Mouse (Mus musculus): ENCODE measurements around the gene Sdhaf3. TPM values are rescaled to one million over a fixed set of nuclear protein-coding genes. Genes with fewer than 3 reads are reported as not detected.

The Sdhaf3 gene
- polyA plus RNA-seq, 1 experiment from 2014 or later, result 5.1 TPM

- no peak overlapping the region for H3K9ac ChIP-seq (ENCODE audit: low read length)
- no peaks in the 10 kb centered on the region for H3K9me3 ChIP-seq (replicated peaks; ENCODE audit: control insufficient read depth, low read length)
- no peaks in the 10 kb centered on the region for H3K36me3 ChIP-seq (ENCODE audit: control insufficient read depth, insufficient read depth, low read length)
- no peak overlapping the region for H3K4me2 ChIP-seq (ENCODE audit: low read depth, low read length)
- H3K4me3 ChIP-seq (replicated peaks; ENCODE audit: low read length), result no peak overlapping the region
- 91% methylated on average over 4 of the region's 4 CpGs for WGBS
- ATAC-seq (ENCODE audit: insufficient read depth, low FRiP score), result no peak
- no peak overlapping the region for H3K27ac ChIP-seq (ENCODE audit: low read length)
- no peaks in the 10 kb centered on the region for H3K27me3 ChIP-seq (ENCODE audit: control insufficient read depth, insufficient read depth, low read length)
- H3K4me1 ChIP-seq (ENCODE audit: control insufficient read depth, insufficient read depth, low read length), result no peaks in the 10 kb centered on the region
Observed at GRCm38 (mm10) chr6:7083661-7084060, 127.9 kb downstream of the Sdhaf3 start.

GRCm38 (mm10) chr6:7084370-7084769, 128.6 kb downstream of the Sdhaf3 start:
- H3K9me3 ChIP-seq (replicated peaks; ENCODE audit: control insufficient read depth, low read length), result no peaks in the 10 kb centered on the region
- 77% methylated on average over 2 of the region's 2 CpGs for WGBS
- H3K27ac ChIP-seq (ENCODE audit: low read length), result no peak overlapping the region
- H3K36me3 ChIP-seq (ENCODE audit: control insufficient read depth, insufficient read depth, low read length), result no peaks in the 10 kb centered on the region
- H3K27me3 ChIP-seq (ENCODE audit: control insufficient read depth, insufficient read depth, low read length), result no peaks in the 10 kb centered on the region
- H3K9ac ChIP-seq (ENCODE audit: low read length), result no peak overlapping the region
- no peak overlapping the region for H3K4me3 ChIP-seq (replicated peaks; ENCODE audit: low read length)
- no peak overlapping the region for H3K4me2 ChIP-seq (ENCODE audit: low read depth, low read length)
- no peak for ATAC-seq (ENCODE audit: insufficient read depth, low FRiP score)
- H3K4me1 ChIP-seq (ENCODE audit: control insufficient read depth, insufficient read depth, low read length), result no peaks in the 10 kb centered on the region

DNA sequence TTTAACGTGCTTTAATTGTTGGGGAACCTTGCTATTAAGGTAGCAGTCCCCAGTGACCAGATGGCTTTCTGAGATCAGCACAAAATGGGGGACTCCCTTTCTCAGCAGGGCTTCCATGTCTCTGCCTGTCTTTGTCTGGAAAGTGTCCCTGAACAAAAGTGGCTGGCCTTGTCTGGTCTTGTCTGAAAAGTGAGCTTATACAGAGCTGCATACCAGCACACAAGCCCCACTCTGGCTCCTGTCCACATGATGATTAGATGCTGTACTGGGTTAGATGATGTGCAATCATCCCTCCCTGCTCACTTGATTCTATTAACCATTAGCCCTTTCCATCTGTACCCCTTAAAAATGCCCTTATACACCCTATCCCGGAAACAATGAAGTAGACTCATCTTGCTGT, 129.7 kb downstream of the Sdhaf3 start:
- ATAC-seq (ENCODE audit: insufficient read depth, low FRiP score), result no peak; the same call in 1 of the 2 replicates
- WGBS, result 73% methylated on average over 2 of the region's 2 CpGs
- no peaks in the 10 kb centered on the region for H3K27me3 ChIP-seq (ENCODE audit: control insufficient read depth, insufficient read depth, low read length)

DNA sequence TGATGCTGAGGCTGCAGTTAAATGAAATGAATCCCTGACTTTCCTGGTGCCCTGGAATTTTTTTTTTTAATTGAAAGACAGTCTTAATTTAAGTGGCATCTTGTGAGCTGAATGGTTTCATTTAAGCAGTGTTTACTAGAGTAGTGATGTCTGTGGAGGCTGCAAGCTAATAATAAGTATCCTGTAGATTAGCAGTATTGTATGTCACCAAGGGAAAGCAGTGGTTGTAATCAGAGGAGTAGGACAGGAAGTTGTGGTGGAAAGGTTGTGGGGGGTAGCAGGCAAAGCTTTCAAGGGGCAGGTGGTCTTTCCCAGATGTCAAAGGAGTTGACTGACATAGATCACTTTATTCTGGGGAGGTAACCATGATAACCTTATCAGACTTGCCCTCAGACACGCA, 136.3 kb downstream of the Sdhaf3 start:
- Histone ChIP-seq H3K4me3 (replicated peaks; ENCODE audit: low read length) (no peak overlapping the region), H3K27ac (ENCODE audit: low read length) (no peak overlapping the region), H3K4me2 (ENCODE audit: low read depth, low read length) (no peak overlapping the region), H3K4me1 (ENCODE audit: control insufficient read depth, insufficient read depth, low read length) (no peaks in the 10 kb centered on the region), H3K9me3 (replicated peaks; ENCODE audit: control insufficient read depth, low read length) (no peaks in the 10 kb centered on the region), H3K36me3 (ENCODE audit: control insufficient read depth, insufficient read depth, low read length) (no peaks in the 10 kb centered on the region), H3K27me3 (ENCODE audit: control insufficient read depth, insufficient read depth, low read length) (no peaks in the 10 kb centered on the region), H3K9ac (ENCODE audit: low read length) (no peak overlapping the region)
- ATAC-seq (ENCODE audit: insufficient read depth, low FRiP score), result no peak
- WGBS, result 70% methylated on average over 1 of the region's 1 CpGs

More for the DNA sequence above, 129.7 kb downstream of the Sdhaf3 start:
- Histone ChIP-seq H3K36me3 (ENCODE audit: control insufficient read depth, insufficient read depth, low read length) (no peaks in the 10 kb centered on the region), H3K27ac (ENCODE audit: low read length) (no peak overlapping the region), H3K4me2 (ENCODE audit: low read depth, low read length) (no peak overlapping the region), H3K4me3 (replicated peaks; ENCODE audit: low read length) (no peak overlapping the region), H3K9me3 (replicated peaks; ENCODE audit: control insufficient read depth, low read length) (no peaks in the 10 kb centered on the region), H3K4me1 (ENCODE audit: control insufficient read depth, insufficient read depth, low read length) (no peaks in the 10 kb centered on the region), H3K9ac (ENCODE audit: low read length) (no peak overlapping the region)

Other genes starting within 250 kb of the Sdhaf3 start
- gene Dlx6, start 92.7 kb upstream of the Sdhaf3 start, polyA plus RNA-seq (2015; fragmentation: Nextera tagmentation; extraction: Ambion mirVana), result 0.27 and 0.47 TPM in 2 replicates
- 3.5 and 3.9 TPM in 2 replicates for gene Dlx5, start 73.9 kb upstream of the Sdhaf3 start, polyA plus RNA-seq (2015; fragmentation: Nextera tagmentation; extraction: Ambion mirVana)

Measured in stomach, embryonic 16.5 days (tissue).